Mouse (Mus musculus) kidney, postnatal 0 days (tissue): ENCODE results near the gene Xrra1. TPM values are rescaled to one million over a fixed set of nuclear protein-coding genes. Genes with fewer than 3 reads are reported as not detected.
A peak's percentile ranks its signal among the peaks of the same experiment; 100 is the strongest.

ENCODE experiments used
- ATAC-seq: fragments of 200-750 bp; cut with Nextera tagmentation; replicated peaks from 2 replicates; pipeline ENCODE4 v1.8.0; 2017; ENCODE audit warnings: low read depth, moderate number of reproducible peaks, moderate TSS enrichment, moderate library complexity; ENCODE audit not compliant: low FRiP score
- DNase-seq: peaks from one replicate; pipeline ENCODE4 v3.0.0-alpha.2; 2016; ENCODE audit warnings: low spot score
- H3K27ac ChIP-seq: fragments of 300-500 bp; sonication (generic); 2 replicates; pipeline ENCODE4 v1.5.1; 2014; ENCODE audit warnings: mild to moderate bottlenecking
- H3K27me3 ChIP-seq: fragments of 300-500 bp; sonication (generic); 2 replicates; pipeline ENCODE4 v1.6.1; 2014; ENCODE audit warnings: low read length, mixed read lengths; ENCODE audit not compliant: insufficient read depth
- H3K36me3 ChIP-seq: fragments of 300-500 bp; sonication (generic); 2 replicates; pipeline ENCODE4 v1.6.1; 2014; ENCODE audit warnings: low read length, mixed read lengths; ENCODE audit not compliant: insufficient read depth
- H3K4me1 ChIP-seq: fragments of 300-500 bp; sonication (generic); replicated peaks from 2 replicates; pipeline ENCODE4 v1.6.1; 2014; ENCODE audit warnings: antibody characterized with exemption, low read length, mixed read lengths; ENCODE audit not compliant: insufficient read depth
- H3K4me2 ChIP-seq: fragments of 300-500 bp; sonication (generic); 2 replicates; pipeline ENCODE4 v1.6.1; 2014; ENCODE audit warnings: mild to moderate bottlenecking, low read length, moderate library complexity, mixed read lengths
- H3K4me3 ChIP-seq: fragments of 300-500 bp; sonication (generic); replicated peaks from 2 replicates; pipeline ENCODE4 v1.5.1; 2014; ENCODE audit warnings: low read depth, low read length
- H3K9ac ChIP-seq: fragments of 300-500 bp; sonication (generic); 2 replicates; pipeline ENCODE4 v1.6.1; 2014; ENCODE audit warnings: low read depth, low read length
- H3K9me3 ChIP-seq: fragments of 300-500 bp; sonication (generic); replicated peaks from 2 replicates; pipeline ENCODE4 v1.6.1; 2016; ENCODE audit warnings: low read length, inconsistent platforms, mixed read lengths
- CTCF ChIP-seq: IDR thresholded peaks from 2 replicates; pipeline ENCODE4 v1.5.1; 2016; ENCODE audit warnings: antibody characterized with exemption, low read depth, mild to moderate bottlenecking, moderate library complexity
- WGBS: fragments of 180-500 bp; shearing (Covaris S2); extraction: QIAGEN DNeasy Blood & Tissue Kit; methylation state at CpG from one replicate; pipeline ENCODE4 v1.1.7; 2014; 5-methylcytosine and 5-hydroxymethylcytosine counted together
- polyA plus RNA-seq: library from polyadenylated mRNA; unstranded; fragments of >200 nt; fragmentation: Nextera tagmentation; extraction: Ambion mirVana; gene quantifications from 2 replicates; pipeline ENCODE4 v1.2.1, GENCODE M21; 2015

Gene Xrra1
- polyA plus RNA-seq, 1 experiment from 2014 or later = 0.20 TPM

DNA sequence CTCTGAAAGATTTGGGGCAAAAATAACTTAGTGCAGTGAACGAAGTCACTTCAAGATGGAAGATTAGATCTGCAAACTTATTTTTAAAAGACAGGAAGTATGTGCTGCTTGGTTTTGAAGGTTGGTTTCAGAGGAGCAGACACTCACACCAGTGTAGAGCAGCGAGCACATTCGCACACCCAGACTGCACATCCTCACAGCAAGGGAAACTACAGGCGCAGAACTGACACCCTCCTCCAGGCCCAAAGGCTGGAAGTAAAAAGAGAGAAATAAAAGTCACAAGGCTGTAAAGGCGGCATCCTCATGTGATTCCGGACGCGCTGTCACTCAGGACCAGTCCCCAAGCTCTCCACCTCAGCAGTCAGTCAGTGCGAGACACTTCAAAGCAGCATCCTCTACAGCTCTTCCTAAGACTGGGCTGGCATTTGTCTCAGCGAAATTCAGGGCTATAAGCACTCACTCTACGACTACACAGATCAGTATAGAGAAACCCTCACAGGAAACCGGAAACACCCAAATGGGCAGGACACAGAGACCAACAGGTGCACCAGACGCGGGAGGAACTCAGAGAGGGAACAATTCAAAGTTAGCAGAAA, 2.6 kb upstream of the Xrra1 start:
- H3K27me3 ChIP-seq = no peaks in the 10 kb centered on the region
- H3K4me2 ChIP-seq = peak overlapping the region; percentile 18; the same call in 1 of the 2 replicates
- H3K4me3 ChIP-seq = no peak overlapping the region
- peaks cover 8% of the 10 kb centered on the region for H3K4me1 ChIP-seq
- no peaks in the 10 kb centered on the region for H3K9me3 ChIP-seq
- no peak for TF ChIP-seq CTCF
- ATAC-seq (no peak), DNase-seq (no peak)
- WGBS = 69% methylated on average over 14 of the region's 14 CpGs
- 0 out of 2 replicates have a peak, but pooled peaks cover 10% of the 10 kb centered on the region for H3K36me3 ChIP-seq
- 0 out of 2 replicates have a peak overlapping the region, but pooled peaks have one; percentile 5 for H3K9ac ChIP-seq
- H3K27ac ChIP-seq = no peak overlapping the region

GRCm38 (mm10) chr7:99858175-99858812, 622 bp upstream of the Xrra1 start:
- 0 out of 2 replicates have a peak, but pooled peaks cover 10% of the 10 kb centered on the region for H3K36me3 ChIP-seq
- TF ChIP-seq CTCF = no peak
- DNase-seq (no peak), ATAC-seq (peak; percentile 39)
- H3K27ac ChIP-seq = peak overlapping the region; percentile 65; the same call in 1 of the 2 replicates
- peak overlapping the region; percentile 63 for H3K4me2 ChIP-seq
- WGBS = under 1% methylated on average over 19 of the region's 19 CpGs
- H3K4me3 ChIP-seq = peak overlapping the region; percentile 72
- H3K9me3 ChIP-seq = no peaks in the 10 kb centered on the region
- H3K27me3 ChIP-seq = no peaks in the 10 kb centered on the region
- peaks cover 8% of the 10 kb centered on the region for H3K4me1 ChIP-seq
- H3K9ac ChIP-seq = peak overlapping the region; percentile 80

DNA sequence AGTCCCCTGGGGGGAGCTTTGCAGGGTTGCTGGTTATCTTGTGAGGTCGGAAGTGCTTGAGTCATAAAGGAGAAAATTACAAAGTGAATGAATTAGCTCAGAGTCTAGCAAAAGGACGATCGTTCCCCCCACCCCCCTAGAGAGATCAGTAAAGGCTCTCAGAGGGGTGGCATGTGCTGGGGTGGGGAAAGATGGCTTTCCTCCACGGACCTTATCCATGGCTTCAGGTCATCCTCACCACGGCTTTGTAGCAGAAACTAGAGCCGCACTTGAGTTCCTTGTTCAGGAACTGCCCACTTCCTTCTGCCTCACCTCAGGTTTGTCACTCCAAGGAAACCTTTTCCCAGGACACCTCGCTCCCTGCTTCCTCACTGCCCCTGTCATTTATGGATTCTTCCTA, 4.4 kb downstream of the Xrra1 start, which contains the start of gene Spcs2:
Gene Spcs2 (minus strand): TSS at position 101 of the 400 bp plus-strand sequence.
- no peaks in the 10 kb centered on the region for H3K9me3 ChIP-seq
- H3K27ac ChIP-seq = no peak within 1 kb of the TSS
- ATAC-seq = no peak
- WGBS = 44% methylated on average over 7 of the region's 7 CpGs
- H3K36me3 ChIP-seq = no peaks in the 10 kb centered on the region
- no peak for TF ChIP-seq CTCF
- no peak within 1 kb of the TSS for H3K9ac ChIP-seq
- no peak within 1 kb of the TSS for H3K4me2 ChIP-seq
- H3K4me3 ChIP-seq = no peak within 1 kb of the TSS
- no peak for DNase-seq
- no peaks in the 10 kb centered on the region for H3K27me3 ChIP-seq
- no peaks in the 10 kb centered on the region for H3K4me1 ChIP-seq

GRCm38 (mm10) chr7:99864241-99865028, 5.5 kb downstream of the Xrra1 start:
- Histone ChIP-seq H3K4me2 (no peak overlapping the region), H3K9me3 (no peaks in the 10 kb centered on the region), H3K4me1 (no peaks in the 10 kb centered on the region), H3K9ac (no peak overlapping the region), H3K4me3 (no peak overlapping the region), H3K36me3 (no peaks in the 10 kb centered on the region), H3K27ac (no peak overlapping the region), H3K27me3 (no peaks in the 10 kb centered on the region)
- WGBS = 76% methylated on average over 11 of the region's 11 CpGs
- no peak for DNase-seq
- TF ChIP-seq CTCF = no peak
- no peak for ATAC-seq

DNA sequence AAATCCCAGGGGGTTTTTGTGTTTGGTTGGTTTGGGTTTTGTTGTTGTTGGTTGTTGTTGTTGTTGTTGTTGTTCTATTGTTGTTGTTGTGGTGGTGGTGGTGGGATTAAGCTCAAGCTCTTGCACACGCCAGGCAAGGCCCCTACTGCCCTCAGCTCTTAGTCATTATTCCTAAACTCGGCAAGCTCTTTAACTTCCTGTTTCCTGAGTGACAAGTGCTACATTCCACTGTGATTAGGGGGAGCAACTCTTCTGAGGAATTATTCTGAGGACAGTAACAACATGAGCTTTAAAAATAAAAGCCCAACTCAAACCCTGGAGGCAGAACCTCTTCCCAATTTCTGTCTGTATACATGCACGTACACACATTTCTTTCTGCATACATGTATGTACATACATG, 6.3 kb downstream of the Xrra1 start:
- Histone ChIP-seq H3K27me3 (no peaks in the 10 kb centered on the region), H3K27ac (no peak overlapping the region), H3K4me1 (no peaks in the 10 kb centered on the region), H3K4me3 (no peak overlapping the region), H3K9me3 (no peaks in the 10 kb centered on the region), H3K9ac (no peak overlapping the region), H3K36me3 (no peaks in the 10 kb centered on the region), H3K4me2 (no peak overlapping the region)
- no peak for ATAC-seq
- no peak for TF ChIP-seq CTCF
- WGBS = 44% methylated on average over 3 of the region's 3 CpGs
- no peak for DNase-seq

- no peak overlapping the region for H3K9ac ChIP-seq
- no peaks in the 10 kb centered on the region for H3K27me3 ChIP-seq
- TF ChIP-seq CTCF = no peak
- no peaks in the 10 kb centered on the region for H3K36me3 ChIP-seq
- no peak for DNase-seq
- no peak for ATAC-seq
- H3K4me1 ChIP-seq = no peaks in the 10 kb centered on the region
- no peak overlapping the region for H3K4me2 ChIP-seq
- no peak overlapping the region for H3K27ac ChIP-seq
- H3K9me3 ChIP-seq = no peaks in the 10 kb centered on the region
- WGBS = 65% methylated on average over 4 of the region's 4 CpGs
- H3K4me3 ChIP-seq = no peak overlapping the region
These were observed 10.4 kb downstream of the Xrra1 start for GRCm38 (mm10) chr7:99869296-99869695.
